Mouse (Mus musculus) MEL (cell line): ENCODE data around the gene Nup188. TPM values are rescaled to one million over a fixed set of nuclear protein-coding genes. Genes with fewer than 3 reads are reported as not detected.

ENCODE experiments used
- DNase-seq: peaks from one replicate; pipeline ENCODE4 v3.0.0; 2011; ENCODE audit warnings: low read depth, low spot score
- H3K27ac ChIP-seq: 2 replicates; pipeline ENCODE4 v1.5.1; 2012; ENCODE audit warnings: low read depth, mild to moderate bottlenecking, control low read depth, low read length, moderate library complexity; ENCODE audit not compliant: control insufficient read depth
- H3K27me3 ChIP-seq, 2 experiments: fragments of 150-350 bp in 1 of 2; sonication (generic) in 1 of 2; 2 replicates each; pipeline ENCODE4 v1.6.1; 2012; ENCODE audit warnings: low read length in 2 of 2, mild to moderate bottlenecking in 2 of 2, improper control_type of control experiment in 1 of 2, moderate library complexity in 1 of 2; ENCODE audit not compliant: insufficient read depth in 2 of 2, control insufficient read depth in 1 of 2
- H3K36me3 ChIP-seq, 2 experiments: 2 replicates each; pipeline ENCODE4 v1.6.1; 2012 to 2014; ENCODE audit warnings: low read length in 2 of 2, improper control_type of control experiment in 1 of 2, inconsistent platforms in 1 of 2, mild to moderate bottlenecking in 1 of 2; ENCODE audit not compliant: insufficient read depth in 2 of 2, control insufficient read depth in 1 of 2
- H3K4me1 ChIP-seq, 2 experiments: fragments of 150-350 bp in 1 of 2; sonication (generic) in 1 of 2; 2 replicates each; pipeline ENCODE4 v1.6.1; 2012; ENCODE audit warnings: low read length in 2 of 2, improper control_type of control experiment in 1 of 2, mild to moderate bottlenecking in 1 of 2; ENCODE audit not compliant: insufficient read depth in 2 of 2, control insufficient read depth in 1 of 2
- H3K4me3 ChIP-seq, 2 experiments: fragments of 150-350 bp in 1 of 2; sonication (generic) in 1 of 2; 2 replicates each; pipeline ENCODE4 v1.5.1; 2012; ENCODE audit warnings: low read depth in 2 of 2, low read length in 2 of 2, mild to moderate bottlenecking in 2 of 2, moderate library complexity in 2 of 2, control low read depth in 1 of 2, improper control_type of control experiment in 1 of 2; ENCODE audit not compliant: control insufficient read depth in 1 of 2, insufficient read depth in 1 of 2
- H3K79me2 ChIP-seq: 2 replicates; pipeline ENCODE4 v1.6.1; 2012; ENCODE audit warnings: mild to moderate bottlenecking, low read length, moderate library complexity; ENCODE audit not compliant: control insufficient read depth, poor library complexity, insufficient read depth
- H3K9ac ChIP-seq: 2 replicates; pipeline ENCODE4 v1.6.1; 2012; ENCODE audit warnings: low read depth, mild to moderate bottlenecking, control low read depth, low read length, moderate library complexity; ENCODE audit not compliant: control insufficient read depth, poor library complexity, severe bottlenecking
- H3K9me3 ChIP-seq: fragments of 150-350 bp; sonication (generic); replicated peaks from 2 replicates; pipeline ENCODE4 v1.6.1; 2012; ENCODE audit warnings: mild to moderate bottlenecking, low read length, improper control_type of control experiment, moderate library complexity; ENCODE audit not compliant: insufficient read depth
- CHD2 ChIP-seq: IDR thresholded peaks from 2 replicates; pipeline ENCODE4 v1.6.1; 2011; ENCODE audit warnings: low read length, improper control_type of control experiment
- E2F4 ChIP-seq: IDR thresholded peaks from 2 replicates; pipeline ENCODE4 v1.6.1; 2011; ENCODE audit warnings: low read depth, low read length, improper control_type of control experiment, borderline replicate concordance
- ELF1 ChIP-seq: IDR thresholded peaks from 2 replicates; pipeline ENCODE4 v1.6.1; 2014; ENCODE audit warnings: low read depth, mild to moderate bottlenecking, inconsistent platforms, low read length, improper control_type of control experiment, moderate library complexity
- GATA1 ChIP-seq: IDR thresholded peaks from 2 replicates; pipeline ENCODE4 v1.6.1; 2011; ENCODE audit warnings: low read depth, low read length, improper control_type of control experiment
- HCFC1 ChIP-seq: IDR thresholded peaks from 2 replicates; pipeline ENCODE4 v1.6.1; 2012; ENCODE audit warnings: low read depth, mild to moderate bottlenecking, inconsistent platforms, low read length, improper control_type of control experiment, moderate library complexity
- JUND ChIP-seq: IDR thresholded peaks from 2 replicates; pipeline ENCODE4 v1.6.1; 2011; ENCODE audit warnings: low read depth, mild to moderate bottlenecking, improper control_type of control experiment, low read length
- MAX ChIP-seq: IDR thresholded peaks from 2 replicates; pipeline ENCODE4 v1.6.1; 2011; ENCODE audit warnings: low read length, improper control_type of control experiment
- MXI1 ChIP-seq: IDR thresholded peaks from 2 replicates; pipeline ENCODE4 v1.6.1; 2011; ENCODE audit warnings: mild to moderate bottlenecking, low read depth, low read length, improper control_type of control experiment
- MYB ChIP-seq: IDR thresholded peaks from 2 replicates; pipeline ENCODE4 v1.6.1; 2011; ENCODE audit warnings: mild to moderate bottlenecking, low read depth, low read length, improper control_type of control experiment
- NRF1 ChIP-seq: IDR thresholded peaks from 2 replicates; pipeline ENCODE4 v1.6.1; 2014; ENCODE audit warnings: low read depth, mild to moderate bottlenecking, inconsistent platforms, low read length, improper control_type of control experiment, moderate library complexity; ENCODE audit not compliant: poor library complexity, insufficient read depth, severe bottlenecking
- POLR2A ChIP-seq, 2 experiments: IDR thresholded peaks; 2 replicates each; pipeline ENCODE4 v1.6.1; 2011 to 2012; ENCODE audit warnings: low read length in 2 of 2, mild to moderate bottlenecking in 2 of 2, control low read depth in 1 of 2, improper control_type of control experiment in 1 of 2, low read depth in 1 of 2, moderate library complexity in 1 of 2; ENCODE audit not compliant: control insufficient read depth in 1 of 2, insufficient read depth in 1 of 2, poor library complexity in 1 of 2
- POLR2AphosphoS2 ChIP-seq: IDR thresholded peaks from 2 replicates; pipeline ENCODE4 v1.6.1; 2011; ENCODE audit warnings: low read length, improper control_type of control experiment
- RAD21 ChIP-seq: IDR thresholded peaks from 2 replicates; pipeline ENCODE4 v1.6.1; 2011; ENCODE audit warnings: mild to moderate bottlenecking, low read depth, low read length, improper control_type of control experiment
- SIN3A ChIP-seq: IDR thresholded peaks from 2 replicates; pipeline ENCODE4 v1.6.1; 2012; ENCODE audit warnings: low read length, improper control_type of control experiment, inconsistent platforms
- TBP ChIP-seq: IDR thresholded peaks from 2 replicates; pipeline ENCODE4 v1.8.0; 2011; ENCODE audit warnings: low read depth, low read length, improper control_type of control experiment
- TCF12 ChIP-seq: IDR thresholded peaks from 2 replicates; pipeline ENCODE4 v1.6.1; 2014; ENCODE audit warnings: low read depth, mild to moderate bottlenecking, inconsistent platforms, low read length, improper control_type of control experiment, moderate library complexity
- UBTF ChIP-seq: IDR thresholded peaks from 2 replicates; pipeline ENCODE4 v1.6.1; 2012; ENCODE audit warnings: low read depth, mild to moderate bottlenecking, inconsistent platforms, low read length, improper control_type of control experiment, moderate library complexity, borderline replicate concordance; ENCODE audit not compliant: insufficient read depth
- USF2 ChIP-seq, 2 experiments: IDR thresholded peaks; 2 replicates each; pipeline ENCODE4 v1.6.1; 2011 to 2012; ENCODE audit warnings: improper control_type of control experiment in 2 of 2, low read length in 2 of 2, borderline replicate concordance in 1 of 2, inconsistent platforms in 1 of 2, low read depth in 1 of 2, mild to moderate bottlenecking in 1 of 2; ENCODE audit not compliant: insufficient read depth in 1 of 2
- ZC3H11A ChIP-seq: IDR thresholded peaks from 2 replicates; pipeline ENCODE4 v1.6.1; 2012; ENCODE audit warnings: low read depth, mild to moderate bottlenecking, inconsistent platforms, low read length, improper control_type of control experiment
- ZNF384 ChIP-seq: IDR thresholded peaks from 2 replicates; pipeline ENCODE4 v1.6.1; 2012; ENCODE audit warnings: low read depth, mild to moderate bottlenecking, inconsistent platforms, low read length, improper control_type of control experiment
- polyA plus RNA-seq, 2 experiments: library from polyadenylated mRNA; stranded (reverse) in 1 of 2; unstranded in 1 of 2; fragments of >175 nt in 1 of 2; fragments of >200 nt in 1 of 2; gene quantifications; 2 replicates each; pipeline versions ENCODE4 v1.2.1 to v1.2.4; 2012; ENCODE audit warnings: low replicate concordance in 2 of 2, low read depth in 1 of 2; ENCODE audit not compliant: insufficient read length in 2 of 2, insufficient read depth in 1 of 2, missing spikeins in 1 of 2
- total RNA-seq: library from RNA; depleted of rRNA; stranded (reverse); fragments of 300-350 nt; gene quantifications from 2 replicates; pipeline ENCODE4 v1.2.3, GENCODE M21; 2012

The Nup188 gene
- total and polyA plus RNA-seq, 3 experiments = 58.6 to 119 TPM; not detected in 1

GRCm38 (mm10) chr2:30392114-30392576 is 105.9 kb downstream of the Nup188 start, which contains the start of gene Dolpp1:
Gene Dolpp1 (plus strand): TSS chr2:30392254.
- no peaks in the 10 kb centered on the region for H3K27me3 ChIP-seq
- peaks cover 11% of the 10 kb centered on the region for H3K79me2 ChIP-seq
- peaks cover 0 to 3% of the 10 kb centered on the region in 2 experiments; a peak in 2 of 4 replicates for H3K36me3 ChIP-seq
- H3K4me1 ChIP-seq = peaks cover 0 to 6% of the 10 kb centered on the region in 2 experiments; a peak in 2 of 4 replicates
- TF ChIP-seq RAD21 (no peak), E2F4 (no peak), TBP (peak; percentile 49; the same call in 1 of the 2 replicates), USF2 (IDR thresholded peaks at IDR 0.05; ENCODE audit: borderline replicate concordance in 1 of 2, insufficient read depth in 1 of 2, low read depth in 1 of 2, low read length in 2 of 2) (no peak), POLR2A (IDR thresholded peaks at IDR 0.05; ENCODE audit: control insufficient read depth in 1 of 2, insufficient read depth in 1 of 2, low read depth in 1 of 2, low read length in 2 of 2, poor library complexity in 1 of 2) (peak; percentile 49 to 66; a peak in 1 of 4 replicates), MXI1 (peak; percentile 71; the same call in 1 of the 2 replicates), TCF12 (no peak), MYB (no peak), JUND (no peak), SIN3A (peak; percentile 61; the same call in 1 of the 2 replicates), HCFC1 (peak; percentile 67; the same call in 1 of the 2 replicates), MAX (no peak), UBTF (no peak), GATA1 (0 out of 2 replicates have a peak, but pooled peaks have one; percentile 19), NRF1 (peak; percentile 57; the same call in 1 of the 2 replicates), ZC3H11A (no peak), POLR2AphosphoS2 (peak; percentile 62; the same call in 1 of the 2 replicates), CHD2 (peak; percentile 90), ELF1 (0 out of 2 replicates have a peak, but pooled peaks have one; percentile 29), ZNF384 (no peak)
- no peaks in the 10 kb centered on the region for H3K9me3 ChIP-seq
- peak within 1 kb of the TSS; percentile 77 to 83 for H3K4me3 ChIP-seq
- H3K9ac ChIP-seq = peak within 1 kb of the TSS; percentile 89
- peak; percentile 99 for DNase-seq
- H3K27ac ChIP-seq = peak within 1 kb of the TSS; percentile 66
